Mouse (Mus musculus) cerebellum, postnatal 36 days (tissue): ENCODE measurements around the gene Fbxo24.

Experiments
- DNase-seq, 2 experiments: peaks; one replicate each; pipeline ENCODE4 v3.0.0; 2021 to 2022; ENCODE audit warnings: mixed read lengths in 2 of 2

The Fbxo24 gene

GRCm38 (mm10) chr5:137600281-137600618 lies 28.6 kb downstream of the Fbxo24 start:
- no peak for DNase-seq

- no peak for DNase-seq
Observed at GRCm38 (mm10) chr5:137599600-137599999, 29.2 kb downstream of the Fbxo24 start.

- DNase-seq: no peak
Observed at GRCm38 (mm10) chr5:137598100-137598826, 30.5 kb downstream of the Fbxo24 start.

- DNase-seq: no peak
Observed at GRCm38 (mm10) chr5:137597625-137598024, 31.2 kb downstream of the Fbxo24 start.

- DNase-seq: no peak
Observed at GRCm38 (mm10) chr5:137596601-137597261, 32.1 kb downstream of the Fbxo24 start.

- no peak for DNase-seq
Observed at GRCm38 (mm10) chr5:137595921-137596320, 32.9 kb downstream of the Fbxo24 start.

- DNase-seq: no peak
Observed at GRCm38 (mm10) chr5:137590507-137590906, 38.3 kb downstream of the Fbxo24 start.

GRCm38 (mm10) chr5:137584976-137585375 lies 43.8 kb downstream of the Fbxo24 start:
- DNase-seq: peak; percentile 77 to 82

GRCm38 (mm10) chr5:137583670-137584169 lies 45.1 kb downstream of the Fbxo24 start:
- DNase-seq: peak in 1 of 2 experiments; percentile 22

GRCm38 (mm10) chr5:137582702-137583101 lies 46.1 kb downstream of the Fbxo24 start:
- no peak for DNase-seq

- DNase-seq: no peak
Observed at GRCm38 (mm10) chr5:137580246-137580645, 48.6 kb downstream of the Fbxo24 start.

- DNase-seq: peak; percentile 69 to 81
Observed at GRCm38 (mm10) chr5:137574470-137574901, 54.3 kb downstream of the Fbxo24 start.

- no peak for DNase-seq
Observed at GRCm38 (mm10) chr5:137570691-137571586, 57.9 kb downstream of the Fbxo24 start.

GRCm38 (mm10) chr5:137570181-137570580 lies 58.6 kb downstream of the Fbxo24 start:
- no peak for DNase-seq

GRCm38 (mm10) chr5:137569665-137570064 lies 59.1 kb downstream of the Fbxo24 start, which contains the start of gene Tfr2:
Gene Tfr2, plus strand, starts transcription at chr5:137569840.
- DNase-seq: no peak

GRCm38 (mm10) chr5:137569031-137569430 lies 59.8 kb downstream of the Fbxo24 start:
- DNase-seq: no peak

GRCm38 (mm10) chr5:137568223-137568798 lies 60.5 kb downstream of the Fbxo24 start:
- no peak for DNase-seq

- no peak for DNase-seq
Observed at GRCm38 (mm10) chr5:137566416-137566815, 62.4 kb downstream of the Fbxo24 start.

- DNase-seq: no peak
Observed at GRCm38 (mm10) chr5:137565744-137566143, 63.1 kb downstream of the Fbxo24 start.

GRCm38 (mm10) chr5:137562965-137563364 lies 65.8 kb downstream of the Fbxo24 start:
- DNase-seq: no peak
